Mouse (Mus musculus): ENCODE results near the gene Elf4. TPM values are rescaled to one million over a fixed set of nuclear protein-coding genes. Genes with fewer than 3 reads are reported as not detected.

Elf4 gene
- polyA plus RNA-seq (2012; rRNA removed), result 15.2 and 17.4 TPM in 2 replicates

DNA sequence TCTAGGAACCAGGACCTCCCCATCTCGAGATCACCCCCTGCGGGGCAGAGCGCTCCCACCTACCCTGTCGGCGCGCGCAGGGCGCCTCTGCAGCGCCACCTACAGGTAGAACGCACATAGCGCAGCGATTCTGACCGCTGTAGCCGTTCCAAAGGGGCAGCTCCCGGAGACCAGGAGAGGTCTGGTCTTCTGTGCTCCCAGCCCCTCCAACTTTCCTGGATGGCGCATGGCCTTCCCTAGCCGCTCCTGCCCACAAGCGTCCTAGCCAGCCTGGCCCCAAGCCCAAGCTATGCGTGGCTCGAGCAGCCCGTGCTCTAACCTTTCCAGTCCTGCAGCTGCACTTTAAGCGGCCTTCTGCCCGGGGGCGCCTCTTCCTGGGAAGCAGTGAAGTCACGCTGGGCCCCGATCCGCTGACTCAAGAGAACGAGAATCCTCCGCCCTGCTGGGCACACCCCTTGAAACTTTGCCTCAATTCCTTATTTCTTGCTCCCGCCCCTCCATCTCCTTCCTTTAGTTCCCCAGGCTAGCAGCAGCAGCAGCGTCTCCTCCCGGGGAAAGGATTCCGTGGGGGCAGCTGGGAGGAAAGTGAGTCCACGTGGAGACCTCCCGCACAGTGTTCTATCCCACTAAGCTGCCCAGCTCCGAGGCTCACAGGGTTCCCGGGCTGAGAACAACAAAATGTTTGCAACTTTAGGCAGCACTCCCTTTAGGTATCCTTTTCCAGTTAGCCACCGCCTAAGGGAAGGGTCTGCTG is at the start of gene Elf4:
Gene Elf4, minus strand, starts transcription at position 379 of the 754 bp plus-strand sequence.

Other genes with a start within 250 kb of the Elf4 start
- 1.5 and 1.8 TPM in 2 replicates for gene Utp14a, start 206.3 kb downstream of the Elf4 start, polyA plus RNA-seq (2012; rRNA removed)
- gene Bcorl1, start 121.8 kb downstream of the Elf4 start, polyA plus RNA-seq (2012; rRNA removed), result 5.2 and 6.2 TPM in 2 replicates
- gene Aifm1, start 50.4 kb upstream of the Elf4 start, polyA plus RNA-seq (2012; rRNA removed), result 10.3 and 16.5 TPM in 2 replicates
- 8.3 and 15.1 TPM in 2 replicates for gene Rab33a, start 56.2 kb upstream of the Elf4 start, polyA plus RNA-seq (2012; rRNA removed)
- 2.5 and 2.6 TPM in 2 replicates for gene Zfp280c, start 131.4 kb upstream of the Elf4 start, polyA plus RNA-seq (2012; rRNA removed)
- 1.8 and 2.3 TPM in 2 replicates for gene Slc25a14, start 160.3 kb upstream of the Elf4 start, polyA plus RNA-seq (2012; rRNA removed)
- gene Gpr119, start 211.3 kb upstream of the Elf4 start, polyA plus RNA-seq (2012; rRNA removed), result not detected in 2 replicates
- 0.75 and 0.84 TPM in 2 replicates for gene Rbmx2, start 231.9 kb upstream of the Elf4 start, polyA plus RNA-seq (2012; rRNA removed)

All from ovary, adult 2 months (tissue).